Mouse (Mus musculus): Measurements from ENCODE around the gene Art4. TPM values are rescaled to one million over a fixed set of nuclear protein-coding genes. Genes with fewer than 3 reads are reported as not detected.

Gene Art4
- polyA plus RNA-seq, 1 experiment from 2014 or later = 0.20 TPM

- Histone ChIP-seq H3K9me3 (replicated peaks; ENCODE audit: control insufficient read depth, low read length, poor library complexity, severe bottlenecking) (no peaks in the 10 kb centered on the region), H3K9ac (ENCODE audit: low read depth, low read length) (peak within 1 kb of the TSS; percentile 98), H3K4me1 (ENCODE audit: control insufficient read depth, insufficient read depth, low read length) (peaks cover 16% of the 10 kb centered on the region), H3K36me3 (ENCODE audit: control insufficient read depth, insufficient read depth, low read length) (no peaks in the 10 kb centered on the region), H3K4me2 (ENCODE audit: low read length) (peak within 1 kb of the TSS; percentile 69), H3K27me3 (ENCODE audit: control insufficient read depth, insufficient read depth, low read depth, low read length) (no peaks in the 10 kb centered on the region), H3K4me3 (ENCODE audit: low read depth, low read length) (peak within 1 kb of the TSS; percentile 82), H3K27ac (ENCODE audit: low read length) (peak within 1 kb of the TSS; percentile 100)
- ATAC-seq = peak; percentile 78
- WGBS = under 1% methylated on average over 50 of the region's 50 CpGs
These were observed 53.5 kb downstream of the Art4 start, which contains the start of gene Hist4h4 for GRCm38 (mm10) chr6:136803739-136804633. Gene Hist4h4, minus strand, starts transcription at chr6:136804415.

GRCm38 (mm10) chr6:136803093-136803738 lies 54.3 kb downstream of the Art4 start:
- H3K36me3 ChIP-seq (ENCODE audit: control insufficient read depth, insufficient read depth, low read length) = no peaks in the 10 kb centered on the region
- H3K27me3 ChIP-seq (ENCODE audit: control insufficient read depth, insufficient read depth, low read depth, low read length) = no peaks in the 10 kb centered on the region
- 0 out of 2 replicates have a peak, but pooled peaks have one; percentile 0 for ATAC-seq
- no peaks in the 10 kb centered on the region for H3K9me3 ChIP-seq (replicated peaks; ENCODE audit: control insufficient read depth, low read length, poor library complexity, severe bottlenecking)
- H3K9ac ChIP-seq (ENCODE audit: low read depth, low read length) = peak overlapping the region; percentile 37; the same call in 1 of the 2 replicates
- H3K4me2 ChIP-seq (ENCODE audit: low read length) = peak overlapping the region; percentile 69
- peak overlapping the region; percentile 82 for H3K4me3 ChIP-seq (ENCODE audit: low read depth, low read length)
- peak overlapping the region; percentile 100 for H3K27ac ChIP-seq (ENCODE audit: low read length)
- WGBS = 24% methylated on average over 12 of the region's 12 CpGs
- peaks cover 13% of the 10 kb centered on the region for H3K4me1 ChIP-seq (ENCODE audit: control insufficient read depth, insufficient read depth, low read length)

GRCm38 (mm10) chr6:136801274-136801673 lies 56.3 kb downstream of the Art4 start:
- H3K4me1 ChIP-seq (ENCODE audit: control insufficient read depth, insufficient read depth, low read length) = peaks cover 9% of the 10 kb centered on the region
- WGBS = 87% methylated on average over 6 of the region's 6 CpGs
- no peaks in the 10 kb centered on the region for H3K9me3 ChIP-seq (replicated peaks; ENCODE audit: control insufficient read depth, low read length, poor library complexity, severe bottlenecking)
- no peak overlapping the region for H3K4me2 ChIP-seq (ENCODE audit: low read length)
- ATAC-seq = no peak
- H3K27ac ChIP-seq (ENCODE audit: low read length) = no peak overlapping the region
- no peaks in the 10 kb centered on the region for H3K36me3 ChIP-seq (ENCODE audit: control insufficient read depth, insufficient read depth, low read length)
- H3K4me3 ChIP-seq (ENCODE audit: low read depth, low read length) = no peak overlapping the region
- H3K9ac ChIP-seq (ENCODE audit: low read depth, low read length) = no peak overlapping the region
- no peaks in the 10 kb centered on the region for H3K27me3 ChIP-seq (ENCODE audit: control insufficient read depth, insufficient read depth, low read depth, low read length)

GRCm38 (mm10) chr6:136800710-136801109 lies 56.8 kb downstream of the Art4 start:
- H3K9me3 ChIP-seq (replicated peaks; ENCODE audit: control insufficient read depth, low read length, poor library complexity, severe bottlenecking) = no peaks in the 10 kb centered on the region
- no peak overlapping the region for H3K9ac ChIP-seq (ENCODE audit: low read depth, low read length)
- no peak overlapping the region for H3K27ac ChIP-seq (ENCODE audit: low read length)
- peaks cover 9% of the 10 kb centered on the region for H3K4me1 ChIP-seq (ENCODE audit: control insufficient read depth, insufficient read depth, low read length)
- no peaks in the 10 kb centered on the region for H3K27me3 ChIP-seq (ENCODE audit: control insufficient read depth, insufficient read depth, low read depth, low read length)
- no peak overlapping the region for H3K4me3 ChIP-seq (ENCODE audit: low read depth, low read length)
- no peak overlapping the region for H3K4me2 ChIP-seq (ENCODE audit: low read length)
- 91% methylated on average over 8 of the region's 8 CpGs for WGBS
- ATAC-seq = no peak
- H3K36me3 ChIP-seq (ENCODE audit: control insufficient read depth, insufficient read depth, low read length) = no peaks in the 10 kb centered on the region

Small RNAs within 50 kb of the gene (microRNA-seq; reads per million reads assigned to microRNA genes)
- gene Gm44364 = not detected

Other genes starting within 250 kb of the Art4 start
- 0.22 and 0.54 TPM in 2 replicates for gene Plbd1, start 195.8 kb downstream of the Art4 start, polyA plus RNA-seq (2015; fragmentation: Nextera tagmentation; extraction: Ambion mirVana)
- 0.69 and 0.71 TPM in 2 replicates for gene Gucy2c, start 76.0 kb downstream of the Art4 start, polyA plus RNA-seq (2015; fragmentation: Nextera tagmentation; extraction: Ambion mirVana)
- 0.68 and 0.70 TPM in 2 replicates for gene Hist4h4, start 53.3 kb downstream of the Art4 start, polyA plus RNA-seq (2015; fragmentation: Nextera tagmentation; extraction: Ambion mirVana)
- 106 and 119 TPM in 2 replicates for gene H2afj, start 49.5 kb downstream of the Art4 start, polyA plus RNA-seq (2015; fragmentation: Nextera tagmentation; extraction: Ambion mirVana)
- gene BC049715, start 30.1 kb downstream of the Art4 start, polyA plus RNA-seq (2015; fragmentation: Nextera tagmentation; extraction: Ambion mirVana) = 0.85 and 1.1 TPM in 2 replicates
- gene Wbp11, start 29.5 kb downstream of the Art4 start, polyA plus RNA-seq (2015; fragmentation: Nextera tagmentation; extraction: Ambion mirVana) = 74.2 and 80.5 TPM in 2 replicates
- 1.2 and 1.8 TPM in 2 replicates for gene Smco3, start 22.3 kb downstream of the Art4 start, polyA plus RNA-seq (2015; fragmentation: Nextera tagmentation; extraction: Ambion mirVana)
- 11.2 and 16.3 TPM in 2 replicates for gene Mgp, start 18.1 kb upstream of the Art4 start, polyA plus RNA-seq (2015; fragmentation: Nextera tagmentation; extraction: Ambion mirVana)
- 0.18 TPM in 1 of 2 replicates, not detected in the other for gene Erp27, start 64.4 kb upstream of the Art4 start, polyA plus RNA-seq (2015; fragmentation: Nextera tagmentation; extraction: Ambion mirVana)
- gene Pde6h, start 66.1 kb upstream of the Art4 start, polyA plus RNA-seq (2015; fragmentation: Nextera tagmentation; extraction: Ambion mirVana) = 0.08 TPM in 1 of 2 replicates, not detected in the other
- 11.9 and 12.7 TPM in 2 replicates for gene Arhgdib, start 84.2 kb upstream of the Art4 start, polyA plus RNA-seq (2015; fragmentation: Nextera tagmentation; extraction: Ambion mirVana)